Mouse (Mus musculus) heart, postnatal 10 days (tissue): ENCODE data around the gene Tmprss11d. TPM values are rescaled to one million over a fixed set of nuclear protein-coding genes. Genes with fewer than 3 reads are reported as not detected.
"Not testable (repeated sequence)": the region's sequence is repeated elsewhere in the genome, so short reads cannot be mapped to it uniquely, and the experiment has no call there.

Experiments used
- DNase-seq, 2 experiments: peaks; one replicate each; pipeline ENCODE4 v3.0.0; 2021
- intact Hi-C: fragments of 180-260 bp; cut with DNase I; formaldehyde crosslinking; loops from one replicate; pipeline ENCODE4 v1.15.1; 2025
- total RNA-seq, 2 experiments: library from RNA; stranded (reverse); gene quantifications; 2 replicates each; pipeline ENCODE4 v1.2.3; 2021

Gene Tmprss11d
- total RNA-seq: not detected

GRCm38 (mm10) chr5:86373320-86373719 lies at the start of gene Tmprss11d:
TSS of gene Tmprss11d (minus strand) at chr5:86373420.
- intact Hi-C loops: no loop called here
- no peak for DNase-seq

- intact Hi-C loops: no loop called here
- DNase-seq: no peak
Measured at GRCm38 (mm10) chr5:86421323-86422028, 48.3 kb upstream of the Tmprss11d start.

DNA sequence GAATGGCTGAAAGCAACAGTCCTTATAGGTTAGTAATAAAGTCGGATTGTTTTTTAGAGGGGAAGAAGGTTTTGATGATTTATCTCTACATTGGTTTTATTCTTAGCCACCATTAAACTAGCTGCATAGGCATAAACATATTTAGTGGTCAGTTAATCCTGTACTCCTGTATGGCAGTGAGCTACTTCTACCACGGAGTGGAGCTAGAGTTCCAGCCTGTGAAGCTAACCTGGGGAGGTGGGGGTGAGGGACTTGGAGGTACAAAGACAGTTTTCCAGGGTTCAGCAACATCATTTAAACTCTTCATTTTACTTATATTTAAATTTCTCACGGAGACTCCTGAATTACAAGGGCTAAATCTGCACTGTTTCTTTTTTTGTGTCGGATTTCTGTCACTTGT lies 46.3 kb upstream of the Tmprss11d start:
- intact Hi-C loops: no loop called here
- DNase-seq: no peak

- DNase-seq: no peak
- intact Hi-C loops: no loop called here
Measured at GRCm38 (mm10) chr5:86414280-86414679, 41.1 kb upstream of the Tmprss11d start.

DNA sequence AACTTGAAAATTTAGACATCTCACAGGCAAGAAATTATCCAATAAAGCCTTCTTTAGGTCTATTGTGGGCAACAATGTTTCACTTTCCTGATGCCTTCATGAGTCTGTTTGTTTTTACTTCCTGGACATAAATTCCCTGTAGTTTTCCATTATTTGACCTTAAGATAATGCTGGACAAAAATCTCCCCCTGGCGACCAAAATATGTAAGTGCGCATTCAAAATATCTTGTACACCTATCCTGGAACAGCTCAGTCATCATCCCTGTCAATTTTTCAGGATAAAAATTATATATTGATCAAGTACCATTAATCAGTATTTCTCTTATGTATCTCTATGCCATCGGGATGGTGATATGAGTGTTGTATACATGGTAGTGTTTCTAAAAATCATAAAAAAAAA lies 37.6 kb upstream of the Tmprss11d start:
- peak; percentile 14 to 41 for DNase-seq
- intact Hi-C loops: loop anchor here (1.0 to 2.0 kb wide), 2 partner anchors 220 to 344 kb away; no protein-coding TSS in a partner anchor

GRCm38 (mm10) chr5:86407941-86408340 lies 34.7 kb upstream of the Tmprss11d start:
- no peak for DNase-seq
- intact Hi-C loops: no loop called here

DNA sequence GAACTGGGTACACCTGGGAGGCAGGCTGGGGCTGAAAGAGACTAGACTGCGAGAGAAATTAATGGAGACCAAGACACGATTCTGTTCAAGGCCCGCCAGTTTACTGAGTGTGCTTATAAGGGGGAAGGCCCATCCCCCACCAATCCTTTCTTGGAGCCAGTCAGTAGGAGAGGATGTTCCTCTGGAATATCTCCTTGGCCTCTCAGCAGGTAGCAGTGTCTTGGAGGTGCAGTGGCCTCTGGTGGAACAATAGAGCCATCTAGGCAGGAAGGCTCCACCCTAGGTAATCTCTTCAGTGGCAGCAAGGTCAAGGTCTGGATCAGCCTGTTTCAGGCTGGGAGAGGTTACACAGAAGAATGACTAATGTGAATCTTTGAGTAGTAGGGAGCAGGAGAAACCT lies 34.0 kb upstream of the Tmprss11d start:
- intact Hi-C loops: no loop called here
- no peak for DNase-seq

GRCm38 (mm10) chr5:86359412-86359985 lies 13.7 kb downstream of the Tmprss11d start:
- no peak for DNase-seq
- intact Hi-C loops: no loop called here

DNA sequence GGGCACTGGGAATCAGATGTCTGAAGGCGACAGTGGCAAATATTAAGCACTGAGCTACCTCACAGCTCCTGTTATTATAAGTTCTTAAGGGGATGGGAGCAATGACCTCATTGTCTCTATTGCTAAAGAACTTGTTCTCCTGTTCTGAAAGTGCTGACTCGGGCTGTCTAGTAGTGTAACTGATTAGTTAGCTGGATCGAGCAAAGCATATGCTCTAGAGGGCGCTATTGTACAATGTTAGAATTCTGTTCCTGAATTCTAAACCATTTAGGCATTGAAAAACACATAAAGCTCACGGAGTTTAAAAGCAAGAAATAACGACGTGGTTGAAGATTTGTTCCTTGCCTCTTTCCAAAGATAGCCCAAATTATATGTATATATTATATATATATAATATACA lies 20.3 kb downstream of the Tmprss11d start:
- intact Hi-C loops: no loop called here
- DNase-seq: peak; percentile 8 to 18

DNA sequence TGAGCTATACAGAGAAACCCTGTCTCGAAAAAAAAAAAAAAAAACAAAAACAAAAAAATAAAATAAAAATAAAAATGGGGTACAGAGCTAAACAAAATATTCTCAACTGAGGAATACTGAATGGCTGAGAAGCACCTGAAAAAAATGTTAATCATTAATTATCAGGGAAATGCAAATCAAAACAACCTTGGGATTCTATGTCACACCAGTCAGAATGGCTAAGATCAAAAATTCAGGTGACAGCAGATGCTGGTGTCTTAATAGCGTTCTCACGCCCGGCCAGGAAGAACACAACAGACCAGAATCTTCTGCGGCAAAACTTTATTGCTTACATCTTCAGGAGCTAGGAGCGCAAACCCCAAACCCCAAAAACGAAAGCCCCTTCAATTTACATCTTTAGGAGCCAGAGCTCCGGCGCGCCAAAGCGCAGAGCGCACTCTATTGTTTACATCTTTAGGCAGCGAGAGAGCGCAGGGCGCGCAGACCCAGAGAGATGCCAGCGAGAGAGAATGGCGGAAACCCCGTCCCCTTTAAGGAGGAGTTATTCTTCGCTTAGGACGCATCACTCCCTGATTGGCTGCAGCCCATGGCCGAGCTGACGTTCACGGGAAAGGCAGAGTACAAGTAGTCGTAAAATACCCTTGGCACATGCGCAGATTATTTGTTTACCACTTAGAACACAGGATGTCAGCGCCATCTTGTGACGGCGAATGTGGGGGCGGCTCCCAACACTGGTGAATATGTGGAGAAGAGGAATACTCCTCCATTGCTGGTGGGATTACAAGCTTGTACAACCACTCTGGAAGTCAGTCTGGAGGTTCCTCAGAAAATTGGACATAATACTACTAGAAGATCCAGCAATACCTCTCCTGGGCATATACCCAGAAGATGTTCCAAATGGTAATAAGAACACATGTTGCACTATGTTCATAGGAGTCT lies 54.9 kb downstream of the Tmprss11d start:
- intact Hi-C loops, DNase-seq: not testable (repeated sequence)

GRCm38 (mm10) chr5:86306116-86306515 lies 67.1 kb downstream of the Tmprss11d start:
- peak; percentile 52 for DNase-seq
- intact Hi-C loops: no loop called here

DNA sequence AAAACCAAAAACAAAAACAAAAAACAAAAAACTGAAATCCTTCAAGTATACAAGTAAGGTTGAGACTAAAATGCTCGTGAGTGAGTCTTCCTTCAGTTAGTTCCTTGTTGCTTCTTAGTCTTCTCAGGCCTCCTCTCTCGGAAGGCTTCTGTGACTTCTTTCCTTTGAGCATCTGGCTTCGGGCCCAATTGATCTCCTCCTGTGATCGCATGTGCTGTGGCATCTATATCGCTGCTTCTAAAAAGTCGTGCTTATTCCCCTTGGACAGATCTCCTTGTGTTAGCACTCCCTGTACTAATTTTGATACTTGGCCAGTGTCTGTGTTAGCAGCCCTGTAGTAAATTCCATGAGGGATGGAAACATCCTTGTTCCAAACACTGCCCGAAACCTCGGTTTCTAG lies 69.3 kb downstream of the Tmprss11d start:
- DNase-seq: no peak

GRCm38 (mm10) chr5:86289208-86289607 lies 84.0 kb downstream of the Tmprss11d start, which contains the start of gene Tmprss11c:
TSS of gene Tmprss11c (minus strand) at chr5:86289308.
- DNase-seq: no peak
- intact Hi-C loops: no loop called here

More for the DNA sequence above, 69.3 kb downstream of the Tmprss11d start:
- intact Hi-C loops: no loop called here

Other genes starting within 250 kb of the Tmprss11d start
- 1 to 10 TPM; 6.5 to 8.7 TPM for gene Uba6, start 200.6 kb downstream of the Tmprss11d start, total RNA-seq
- under 1 TPM in 1 of 2 experiments, not detected in 1; 0.24 TPM for gene Gnrhr, start 175.5 kb downstream of the Tmprss11d start, total RNA-seq
- gene Tmprss11c, start 84.1 kb downstream of the Tmprss11d start, total RNA-seq: not detected
- not detected for gene Tmprss11a, start 95.6 kb upstream of the Tmprss11d start, total RNA-seq
- not detected for gene Tmprss11g, start 145.2 kb upstream of the Tmprss11d start, total RNA-seq